Mouse (Mus musculus) cerebellum, adult 2 months (tissue): ENCODE measurements at regions not wholly inside any gene's neighbourhood (a gene's known extent, or its start where the extent isn't known, plus 50 kb on each side); places are given as distances from the start of the nearest gene placed in this dataset.

Source experiments
- CTCF ChIP-seq: fragments of 200-500 bp; IDR thresholded peaks from 2 replicates; pipeline ENCODE4 v1.5.1; 2011; ENCODE audit warnings: low read depth, mild to moderate bottlenecking, control low read depth, low read length, moderate library complexity, borderline replicate concordance; ENCODE audit not compliant: insufficient read depth
- POLR2A ChIP-seq: fragments of 200-500 bp; IDR thresholded peaks from 2 replicates; pipeline ENCODE4 v1.6.1; 2011; ENCODE audit warnings: low read length, control low read depth, borderline replicate concordance; ENCODE audit not compliant: insufficient read depth

DNA sequence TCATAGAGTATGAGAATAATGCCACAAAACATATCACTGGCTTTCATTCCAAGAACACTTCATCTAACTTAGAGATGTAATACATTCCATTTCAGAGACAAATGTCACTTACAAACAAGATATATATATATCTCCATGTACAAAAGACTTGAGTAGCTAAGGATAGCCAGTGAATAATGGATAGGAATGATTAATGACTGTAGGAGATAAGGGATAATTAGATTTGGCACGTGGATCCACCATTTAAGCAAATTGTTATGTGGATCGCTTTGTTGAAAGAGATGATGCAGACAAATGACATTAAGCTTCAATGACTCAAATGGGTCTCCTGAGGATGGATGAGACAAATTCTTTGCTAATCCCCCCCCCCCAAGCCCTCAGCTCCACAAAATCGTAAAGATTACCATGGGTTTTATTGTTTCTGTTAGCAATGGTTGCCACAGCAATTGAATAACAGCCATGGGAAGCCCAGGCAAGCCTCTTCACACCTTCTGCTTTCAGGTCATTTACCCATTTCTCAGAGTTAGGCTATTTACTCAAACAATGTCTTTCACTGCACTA, 59.0 kb upstream of the Dpp10 start:
- TF ChIP-seq POLR2A: no peak
- TF ChIP-seq CTCF: no peak
